Mouse (Mus musculus) neural tube, embryonic 13.5 days (tissue): ENCODE results near the gene Ccl28. TPM values are rescaled to one million over a fixed set of nuclear protein-coding genes. Genes with fewer than 3 reads are reported as not detected.
A peak's percentile ranks its signal among the peaks of the same experiment; 100 is the strongest.
"Not testable (repeated sequence)": the region's sequence is repeated elsewhere in the genome, so short reads cannot be mapped to it uniquely, and the experiment has no call there.

Experiments
- ATAC-seq: fragments of 200-750 bp; cut with Nextera tagmentation; 2 replicates; pipeline ENCODE4 v1.8.0; 2017; ENCODE audit warnings: low read depth, mild to moderate bottlenecking, moderate TSS enrichment, moderate library complexity
- H3K27ac ChIP-seq: fragments of 300-500 bp; sonication (generic); replicated peaks from 2 replicates; pipeline ENCODE4 v1.5.1; 2015; ENCODE audit warnings: moderate library complexity, mild to moderate bottlenecking, inconsistent platforms
- H3K27me3 ChIP-seq: fragments of 300-500 bp; sonication (generic); 2 replicates; pipeline ENCODE4 v1.6.1; 2015; ENCODE audit warnings: mild to moderate bottlenecking, inconsistent platforms
- H3K36me3 ChIP-seq: fragments of 300-500 bp; sonication (generic); 2 replicates; pipeline ENCODE4 v1.6.1; 2015; ENCODE audit warnings: mild to moderate bottlenecking, inconsistent platforms
- H3K4me1 ChIP-seq: fragments of 300-500 bp; sonication (generic); replicated peaks from 2 replicates; pipeline ENCODE4 v1.6.1; 2015; ENCODE audit warnings: inconsistent platforms
- H3K4me2 ChIP-seq: fragments of 300-500 bp; sonication (generic); 2 replicates; pipeline ENCODE4 v1.6.1; 2015; ENCODE audit warnings: inconsistent platforms, mild to moderate bottlenecking, moderate library complexity
- H3K4me3 ChIP-seq: fragments of 300-500 bp; sonication (generic); 2 replicates; pipeline ENCODE4 v1.5.1; 2015; ENCODE audit warnings: mild to moderate bottlenecking, inconsistent platforms
- H3K9ac ChIP-seq: fragments of 300-500 bp; sonication (generic); 2 replicates; pipeline ENCODE4 v1.6.1; 2015; ENCODE audit warnings: moderate library complexity, mild to moderate bottlenecking, inconsistent platforms
- H3K9me3 ChIP-seq: fragments of 300-500 bp; sonication (generic); 2 replicates; pipeline ENCODE4 v1.6.1; 2016; ENCODE audit warnings: inconsistent platforms
- WGBS: fragments of 180-500 bp; shearing (Covaris S2); methylation state at CpG from one replicate; pipeline ENCODE4 v1.1.7; 2015; 5-methylcytosine and 5-hydroxymethylcytosine counted together
- polyA plus RNA-seq: library from polyadenylated mRNA; unstranded; fragments of >200 nt; fragmentation: Nextera tagmentation; extraction: Ambion mirVana; gene quantifications from 2 replicates; pipeline ENCODE4 v1.2.1, GENCODE M21; 2015

Gene Ccl28
- polyA plus RNA-seq, result 0.25 and 0.43 TPM in 2 replicates

GRCm38 (mm10) chr13:119623634-119624033 lies at the start of gene Ccl28:
Ccl28 (plus strand) TSS chr13:119623819.
- H3K4me2 ChIP-seq, result no peak within 1 kb of the TSS
- H3K27me3 ChIP-seq, result no peaks in the 10 kb centered on the region
- H3K4me1 ChIP-seq, result no peaks in the 10 kb centered on the region
- no peak within 1 kb of the TSS for H3K4me3 ChIP-seq
- no peak within 1 kb of the TSS for H3K9ac ChIP-seq
- ATAC-seq, result no peak
- WGBS, result 81% methylated on average over 6 of the region's 6 CpGs
- H3K9me3 ChIP-seq, result no peaks in the 10 kb centered on the region
- H3K36me3 ChIP-seq, result no peaks in the 10 kb centered on the region
- no peak within 1 kb of the TSS for H3K27ac ChIP-seq

GRCm38 (mm10) chr13:119596321-119597211 lies 27.1 kb upstream of the Ccl28 start:
- H3K27ac ChIP-seq, H3K4me3 ChIP-seq, H3K9ac ChIP-seq, H3K4me1 ChIP-seq, H3K36me3 ChIP-seq, H3K4me2 ChIP-seq, H3K27me3 ChIP-seq: not testable (repeated sequence)
- peaks cover 11% of the 10 kb centered on the region for H3K9me3 ChIP-seq
- ATAC-seq, result peak; percentile 95
- WGBS, result 65% methylated on average over 16 of the region's 16 CpGs

- H3K36me3 ChIP-seq, H3K27me3 ChIP-seq, H3K27ac ChIP-seq, ATAC-seq, H3K4me3 ChIP-seq, H3K9ac ChIP-seq, H3K4me2 ChIP-seq, H3K4me1 ChIP-seq: not testable (repeated sequence)
- H3K9me3 ChIP-seq, result peaks cover 14% of the 10 kb centered on the region
These were observed 25.2 kb upstream of the Ccl28 start for GRCm38 (mm10) chr13:119598466-119598865.

DNA sequence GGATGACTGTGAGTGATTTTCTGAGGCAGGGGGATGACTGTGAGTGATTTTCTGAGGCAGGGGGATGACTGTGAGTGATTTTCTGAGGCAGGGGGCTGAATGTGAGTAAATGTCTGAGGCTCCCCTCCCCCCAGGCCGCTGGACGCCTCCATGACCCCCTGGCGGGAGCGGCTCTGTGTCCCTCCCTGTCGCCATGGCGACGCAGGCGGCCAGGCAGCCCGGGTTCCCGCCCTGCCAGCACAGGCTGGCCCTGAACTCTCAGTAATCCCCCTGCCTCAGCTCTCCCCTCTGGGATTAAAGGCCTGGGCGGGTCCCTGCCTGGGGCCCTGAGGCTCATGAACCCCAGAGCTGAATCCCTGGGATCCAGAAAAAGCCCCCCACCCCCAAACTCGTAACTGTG lies 24.6 kb upstream of the Ccl28 start:
- not testable (repeated sequence) for ATAC-seq, H3K9ac ChIP-seq, H3K4me3 ChIP-seq, H3K36me3 ChIP-seq, H3K27me3 ChIP-seq, H3K4me2 ChIP-seq, H3K27ac ChIP-seq, H3K4me1 ChIP-seq
- peaks cover 19% of the 10 kb centered on the region for H3K9me3 ChIP-seq
- 79% methylated on average over 12 of the region's 12 CpGs for WGBS

DNA sequence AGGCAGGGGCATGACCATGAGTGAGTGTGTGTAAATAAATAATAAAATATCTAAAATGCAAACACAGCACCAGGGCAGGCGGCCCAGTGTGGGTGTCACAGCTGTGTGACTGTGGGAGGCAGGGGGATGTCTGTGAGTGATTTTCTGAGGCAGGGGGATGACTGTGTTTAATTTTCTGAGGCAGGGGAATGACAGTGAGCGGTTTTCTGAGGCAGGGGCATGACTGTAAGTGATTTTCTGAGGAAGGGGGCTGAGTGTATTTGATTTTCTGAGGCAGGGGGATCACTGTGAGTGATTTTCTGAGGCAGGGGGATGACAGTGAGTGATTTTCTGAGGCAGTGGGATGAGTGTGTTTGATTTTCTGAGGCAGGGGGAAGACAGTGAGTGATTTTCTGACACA lies 24.1 kb upstream of the Ccl28 start:
- not testable (repeated sequence) for H3K4me1 ChIP-seq, H3K27me3 ChIP-seq, H3K9ac ChIP-seq, H3K27ac ChIP-seq, ATAC-seq, H3K4me3 ChIP-seq, H3K4me2 ChIP-seq, H3K36me3 ChIP-seq
- 61% methylated on average over 2 of the region's 2 CpGs for WGBS
- H3K9me3 ChIP-seq, result peaks cover 21% of the 10 kb centered on the region

DNA sequence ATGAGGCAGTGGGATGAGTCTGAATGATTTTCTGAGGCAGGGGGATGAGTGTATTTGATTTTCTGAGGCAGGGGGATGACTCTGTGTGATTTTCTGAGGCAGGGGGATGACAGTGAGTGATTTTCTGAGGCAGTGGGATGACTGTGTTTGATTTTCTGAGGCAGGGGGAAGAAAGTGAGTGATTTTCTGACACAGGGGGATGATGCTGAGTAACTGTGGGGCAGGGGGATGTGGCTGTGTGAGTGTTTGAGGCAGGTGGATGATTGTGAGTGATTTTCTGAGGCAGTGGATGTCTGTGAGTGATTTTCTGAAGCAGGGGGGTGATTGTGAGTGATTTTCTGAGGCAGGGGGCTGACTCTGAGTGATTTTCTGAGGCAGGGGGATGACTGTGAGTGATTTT lies 23.5 kb upstream of the Ccl28 start:
- peaks cover 21% of the 10 kb centered on the region for H3K9me3 ChIP-seq
- not testable (repeated sequence) for H3K4me1 ChIP-seq, H3K27ac ChIP-seq, H3K9ac ChIP-seq, H3K4me3 ChIP-seq, H3K4me2 ChIP-seq, H3K27me3 ChIP-seq, H3K36me3 ChIP-seq
- 0 out of 2 replicates have a peak, but pooled peaks have one; percentile 36 for ATAC-seq

GRCm38 (mm10) chr13:119602688-119603331 lies 20.8 kb upstream of the Ccl28 start:
- H3K9ac ChIP-seq, H3K36me3 ChIP-seq, H3K4me1 ChIP-seq, H3K27me3 ChIP-seq, H3K4me3 ChIP-seq, H3K4me2 ChIP-seq, ATAC-seq, H3K27ac ChIP-seq: not testable (repeated sequence)
- 52% methylated on average over 13 of the region's 13 CpGs for WGBS
- peaks cover 10% of the 10 kb centered on the region for H3K9me3 ChIP-seq

DNA sequence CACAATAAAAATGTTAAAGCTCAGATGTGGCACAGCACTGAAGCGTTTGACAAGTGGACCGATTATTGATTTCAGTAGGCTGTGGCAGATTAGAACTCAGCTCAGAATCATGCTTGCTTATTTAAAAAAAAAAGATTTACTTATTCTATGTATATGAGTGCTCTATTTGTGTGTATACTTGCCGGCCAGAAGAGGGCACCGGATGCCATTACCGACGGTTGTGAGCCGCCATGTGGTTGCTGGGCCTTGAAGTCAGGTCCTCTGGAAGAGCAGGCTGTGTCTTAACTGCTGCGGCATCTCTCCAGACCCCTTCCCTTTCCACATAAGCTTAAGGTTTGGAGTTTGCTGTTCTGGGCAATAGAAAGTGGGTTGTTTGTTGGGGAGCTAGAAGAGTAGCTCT lies 19.7 kb upstream of the Ccl28 start:
- 93% methylated on average over 8 of the region's 8 CpGs for WGBS

DNA sequence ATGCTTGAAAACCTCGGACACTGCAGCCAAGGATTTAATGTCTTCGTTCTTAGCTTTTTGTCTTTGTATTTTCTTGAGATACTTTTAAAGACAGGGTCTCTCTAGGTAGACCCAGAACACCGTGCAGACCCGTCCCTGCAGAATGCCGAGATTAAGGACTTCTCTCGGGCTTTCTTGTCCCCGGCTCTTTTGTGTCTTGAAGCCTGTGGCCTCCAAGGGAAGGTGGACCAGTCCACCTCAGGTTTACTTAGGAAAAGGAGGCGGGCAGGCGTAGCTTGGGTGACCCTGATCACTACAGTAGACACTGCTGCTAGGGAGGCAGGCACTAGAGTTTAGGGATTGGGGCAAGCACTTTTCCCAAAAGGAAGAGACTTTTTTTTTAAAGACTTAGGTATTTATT lies 19.3 kb upstream of the Ccl28 start:
- not testable (repeated sequence) for H3K36me3 ChIP-seq, H3K4me2 ChIP-seq, H3K4me3 ChIP-seq, H3K27ac ChIP-seq, ATAC-seq, H3K9ac ChIP-seq, H3K4me1 ChIP-seq, H3K27me3 ChIP-seq
- H3K9me3 ChIP-seq, result peaks cover 10% of the 10 kb centered on the region
- WGBS, result 92% methylated on average over 8 of the region's 9 CpGs

More for the DNA sequence above, 19.7 kb upstream of the Ccl28 start:
- not testable (repeated sequence) for H3K4me2 ChIP-seq, H3K36me3 ChIP-seq, H3K27me3 ChIP-seq, ATAC-seq, H3K4me1 ChIP-seq, H3K27ac ChIP-seq, H3K9ac ChIP-seq, H3K4me3 ChIP-seq
- peaks cover 10% of the 10 kb centered on the region for H3K9me3 ChIP-seq

DNA sequence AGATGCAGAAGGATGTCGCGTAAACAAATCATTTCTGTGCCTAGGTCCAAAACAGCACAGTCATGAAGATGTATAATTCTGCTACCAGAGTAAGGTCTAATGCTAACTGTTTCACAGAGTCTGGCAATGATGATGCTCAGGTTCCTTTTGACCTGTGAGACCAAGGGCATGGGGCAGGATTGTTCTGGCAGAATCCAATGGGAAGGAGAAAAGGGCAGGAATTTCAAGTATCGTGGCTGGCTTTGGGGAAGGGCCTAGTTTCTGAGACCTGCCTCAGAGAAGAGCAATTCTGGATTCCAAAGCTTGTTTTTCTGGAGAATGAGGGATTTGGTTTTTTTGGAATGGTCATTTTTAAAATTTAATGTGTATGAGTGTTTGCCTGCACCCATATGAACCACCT lies 4.8 kb upstream of the Ccl28 start:
- no peaks in the 10 kb centered on the region for H3K4me1 ChIP-seq
- H3K4me3 ChIP-seq, result no peak overlapping the region
- H3K4me2 ChIP-seq, result no peak overlapping the region
- ATAC-seq, result no peak
- 94% methylated on average over 3 of the region's 3 CpGs for WGBS
- no peak overlapping the region for H3K9ac ChIP-seq
- no peaks in the 10 kb centered on the region for H3K27me3 ChIP-seq
- H3K9me3 ChIP-seq, result no peaks in the 10 kb centered on the region
- no peak overlapping the region for H3K27ac ChIP-seq
- H3K36me3 ChIP-seq, result no peaks in the 10 kb centered on the region

- Histone ChIP-seq H3K9me3 (no peaks in the 10 kb centered on the region), H3K4me3 (no peak overlapping the region), H3K4me1 (no peaks in the 10 kb centered on the region), H3K27ac (no peak overlapping the region), H3K27me3 (no peaks in the 10 kb centered on the region), H3K9ac (no peak overlapping the region), H3K4me2 (no peak overlapping the region), H3K36me3 (no peaks in the 10 kb centered on the region)
- 81% methylated on average over 3 of the region's 3 CpGs for WGBS
- no peak for ATAC-seq
These were observed 3.9 kb upstream of the Ccl28 start for GRCm38 (mm10) chr13:119619735-119620134.

- WGBS, result 84% methylated on average over 5 of the region's 5 CpGs
- H3K27me3 ChIP-seq, H3K4me3 ChIP-seq, ATAC-seq, H3K9me3 ChIP-seq, H3K27ac ChIP-seq, H3K4me1 ChIP-seq, H3K4me2 ChIP-seq, H3K36me3 ChIP-seq, H3K9ac ChIP-seq: not testable (repeated sequence)
These were observed 2.3 kb downstream of the Ccl28 start for GRCm38 (mm10) chr13:119625952-119626351.
